Mouse (Mus musculus): ENCODE data around the gene Igf2bp3. TPM values are rescaled to one million over a fixed set of nuclear protein-coding genes. Genes with fewer than 3 reads are reported as not detected.

Gene Igf2bp3
- polyA plus RNA-seq, 1 experiment from 2014 or later = 149 TPM

GRCm38 (mm10) chr6:49176018-49176417 lies 38.7 kb downstream of the Igf2bp3 start:
- H3K9ac ChIP-seq (replicated peaks; ENCODE audit: low read length) = no peak overlapping the region
- H3K4me2 ChIP-seq (ENCODE audit: low read depth, low read length) = no peak overlapping the region
- ATAC-seq (replicated peaks; ENCODE audit: insufficient number of reproducible peaks, low FRiP score, low TSS enrichment, low read depth) = no peak
- DNase-seq (ENCODE audit: low spot score) = no peak
- WGBS = 84% methylated on average over 5 of the region's 5 CpGs
- no peak overlapping the region for H3K27ac ChIP-seq (replicated peaks; ENCODE audit: low read depth, low read length)
- H3K27me3 ChIP-seq (ENCODE audit: control insufficient read depth, insufficient read depth, low read length) = no peaks in the 10 kb centered on the region
- H3K36me3 ChIP-seq (replicated peaks; ENCODE audit: control insufficient read depth, insufficient read depth, low read depth, low read length) = no peaks in the 10 kb centered on the region
- H3K4me1 ChIP-seq (ENCODE audit: control insufficient read depth, insufficient read depth, low read length) = no peaks in the 10 kb centered on the region
- no peaks in the 10 kb centered on the region for H3K9me3 ChIP-seq (replicated peaks; ENCODE audit: control insufficient read depth, low read length)
- H3K4me3 ChIP-seq (ENCODE audit: low read depth, low read length) = no peak overlapping the region

DNA sequence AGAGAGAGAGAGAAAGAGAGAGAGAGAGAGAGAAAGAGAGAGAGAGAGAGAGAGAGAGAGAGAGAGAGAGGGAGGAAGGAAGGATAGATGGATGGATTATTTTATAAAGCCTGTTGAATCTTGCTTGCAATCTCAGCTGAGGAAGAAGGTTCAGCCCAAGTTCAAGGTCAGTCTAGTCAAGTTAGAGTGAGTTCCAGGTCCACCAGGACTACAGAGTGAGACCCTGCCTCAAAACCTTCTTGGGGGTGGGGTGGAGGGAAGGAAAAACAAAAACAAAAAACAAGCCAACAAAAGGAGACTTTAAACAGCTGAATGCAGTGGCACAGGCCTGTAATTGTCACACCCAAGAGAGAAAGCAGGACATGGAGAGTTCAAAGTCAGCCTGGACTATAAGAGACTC lies 40.1 kb downstream of the Igf2bp3 start:
- H3K27ac ChIP-seq (replicated peaks; ENCODE audit: low read depth, low read length) = no peak overlapping the region
- no peak overlapping the region for H3K9ac ChIP-seq (replicated peaks; ENCODE audit: low read length)
- no peak overlapping the region for H3K4me2 ChIP-seq (ENCODE audit: low read depth, low read length)
- no peak for DNase-seq (ENCODE audit: low spot score)
- H3K27me3 ChIP-seq (ENCODE audit: control insufficient read depth, insufficient read depth, low read length) = no peaks in the 10 kb centered on the region
- H3K4me3 ChIP-seq (ENCODE audit: low read depth, low read length) = no peak overlapping the region
- H3K4me1 ChIP-seq (ENCODE audit: control insufficient read depth, insufficient read depth, low read length) = no peaks in the 10 kb centered on the region
- H3K9me3 ChIP-seq (replicated peaks; ENCODE audit: control insufficient read depth, low read length) = no peaks in the 10 kb centered on the region
- no peak for ATAC-seq (replicated peaks; ENCODE audit: insufficient number of reproducible peaks, low FRiP score, low TSS enrichment, low read depth)
- H3K36me3 ChIP-seq (replicated peaks; ENCODE audit: control insufficient read depth, insufficient read depth, low read depth, low read length) = no peaks in the 10 kb centered on the region

DNA sequence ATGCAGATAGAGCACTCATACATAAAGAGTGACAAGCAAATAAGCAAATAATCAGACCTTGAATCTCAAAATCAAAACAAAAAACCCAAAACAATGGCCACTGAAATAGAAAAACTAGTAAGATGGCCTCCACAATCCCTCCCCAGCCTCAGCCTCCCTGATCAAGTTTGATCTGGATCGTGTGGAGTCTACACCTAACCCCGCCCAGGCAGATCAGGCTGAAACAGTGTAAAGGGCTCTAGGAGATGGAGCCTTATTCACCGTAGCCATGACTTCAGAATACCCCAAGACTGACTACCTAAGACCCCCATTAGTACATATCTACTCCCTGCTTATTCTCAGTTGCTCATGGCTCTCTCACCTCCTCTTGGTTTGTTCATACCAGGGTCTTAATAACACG lies 41.1 kb downstream of the Igf2bp3 start:
- Histone ChIP-seq H3K9me3 (replicated peaks; ENCODE audit: control insufficient read depth, low read length) (no peaks in the 10 kb centered on the region), H3K27ac (replicated peaks; ENCODE audit: low read depth, low read length) (no peak overlapping the region), H3K4me2 (ENCODE audit: low read depth, low read length) (no peak overlapping the region), H3K27me3 (ENCODE audit: control insufficient read depth, insufficient read depth, low read length) (no peaks in the 10 kb centered on the region), H3K36me3 (replicated peaks; ENCODE audit: control insufficient read depth, insufficient read depth, low read depth, low read length) (no peaks in the 10 kb centered on the region), H3K9ac (replicated peaks; ENCODE audit: low read length) (no peak overlapping the region), H3K4me1 (ENCODE audit: control insufficient read depth, insufficient read depth, low read length) (no peaks in the 10 kb centered on the region), H3K4me3 (ENCODE audit: low read depth, low read length) (no peak overlapping the region)
- 85% methylated on average over 4 of the region's 4 CpGs for WGBS
- no peak for ATAC-seq (replicated peaks; ENCODE audit: insufficient number of reproducible peaks, low FRiP score, low TSS enrichment, low read depth)
- no peak for DNase-seq (ENCODE audit: low spot score)

DNA sequence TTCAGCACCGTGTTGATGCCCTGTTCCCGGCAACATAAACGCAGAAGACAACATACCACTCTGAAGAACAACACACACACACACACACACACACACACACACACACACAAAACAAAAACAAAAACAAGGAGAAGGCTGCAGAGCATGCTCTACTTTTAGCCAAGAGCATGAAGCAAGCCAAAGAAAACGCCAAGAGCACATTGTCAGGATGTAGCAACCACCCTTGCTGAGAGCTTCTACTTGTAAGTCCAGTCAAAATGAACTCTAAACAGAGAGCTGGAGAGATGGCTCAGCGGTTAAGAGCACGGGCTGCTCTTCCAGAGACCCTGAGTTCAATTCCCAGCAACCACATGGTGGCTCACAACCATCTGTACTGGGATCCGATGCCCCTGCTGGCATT lies 41.5 kb downstream of the Igf2bp3 start:
- no peak overlapping the region for H3K4me2 ChIP-seq (ENCODE audit: low read depth, low read length)
- WGBS = 89% methylated on average over 7 of the region's 7 CpGs
- no peaks in the 10 kb centered on the region for H3K27me3 ChIP-seq (ENCODE audit: control insufficient read depth, insufficient read depth, low read length)
- H3K4me3 ChIP-seq (ENCODE audit: low read depth, low read length) = no peak overlapping the region
- no peak overlapping the region for H3K27ac ChIP-seq (replicated peaks; ENCODE audit: low read depth, low read length)
- H3K9me3 ChIP-seq (replicated peaks; ENCODE audit: control insufficient read depth, low read length) = no peaks in the 10 kb centered on the region
- no peak overlapping the region for H3K9ac ChIP-seq (replicated peaks; ENCODE audit: low read length)
- ATAC-seq (replicated peaks; ENCODE audit: insufficient number of reproducible peaks, low FRiP score, low TSS enrichment, low read depth) = no peak
- no peak for DNase-seq (ENCODE audit: low spot score)
- no peaks in the 10 kb centered on the region for H3K4me1 ChIP-seq (ENCODE audit: control insufficient read depth, insufficient read depth, low read length)
- H3K36me3 ChIP-seq (replicated peaks; ENCODE audit: control insufficient read depth, insufficient read depth, low read depth, low read length) = no peaks in the 10 kb centered on the region

GRCm38 (mm10) chr6:49171216-49171615 lies 43.5 kb downstream of the Igf2bp3 start:
- Histone ChIP-seq H3K27me3 (ENCODE audit: control insufficient read depth, insufficient read depth, low read length) (no peaks in the 10 kb centered on the region), H3K9me3 (replicated peaks; ENCODE audit: control insufficient read depth, low read length) (no peaks in the 10 kb centered on the region), H3K27ac (replicated peaks; ENCODE audit: low read depth, low read length) (no peak overlapping the region), H3K4me1 (ENCODE audit: control insufficient read depth, insufficient read depth, low read length) (no peaks in the 10 kb centered on the region), H3K36me3 (replicated peaks; ENCODE audit: control insufficient read depth, insufficient read depth, low read depth, low read length) (no peaks in the 10 kb centered on the region), H3K9ac (replicated peaks; ENCODE audit: low read length) (no peak overlapping the region), H3K4me3 (ENCODE audit: low read depth, low read length) (no peak overlapping the region), H3K4me2 (ENCODE audit: low read depth, low read length) (no peak overlapping the region)
- ATAC-seq (replicated peaks; ENCODE audit: insufficient number of reproducible peaks, low FRiP score, low TSS enrichment, low read depth) = no peak
- WGBS = 94% methylated on average over 5 of the region's 5 CpGs
- DNase-seq (ENCODE audit: low spot score) = no peak

GRCm38 (mm10) chr6:49168648-49169047 lies 46.1 kb downstream of the Igf2bp3 start:
- Histone ChIP-seq H3K9ac (replicated peaks; ENCODE audit: low read length) (no peak overlapping the region), H3K27me3 (ENCODE audit: control insufficient read depth, insufficient read depth, low read length) (no peaks in the 10 kb centered on the region), H3K4me1 (ENCODE audit: control insufficient read depth, insufficient read depth, low read length) (no peaks in the 10 kb centered on the region), H3K4me2 (ENCODE audit: low read depth, low read length) (no peak overlapping the region), H3K4me3 (ENCODE audit: low read depth, low read length) (no peak overlapping the region), H3K36me3 (replicated peaks; ENCODE audit: control insufficient read depth, insufficient read depth, low read depth, low read length) (no peaks in the 10 kb centered on the region), H3K27ac (replicated peaks; ENCODE audit: low read depth, low read length) (no peak overlapping the region), H3K9me3 (replicated peaks; ENCODE audit: control insufficient read depth, low read length) (no peaks in the 10 kb centered on the region)
- ATAC-seq (replicated peaks; ENCODE audit: insufficient number of reproducible peaks, low FRiP score, low TSS enrichment, low read depth) = no peak
- 59% methylated on average over 3 of the region's 3 CpGs for WGBS
- DNase-seq (ENCODE audit: low spot score) = no peak

GRCm38 (mm10) chr6:49167406-49167805 lies 47.4 kb downstream of the Igf2bp3 start:
- no peak overlapping the region for H3K4me3 ChIP-seq (ENCODE audit: low read depth, low read length)
- WGBS = 82% methylated on average over 4 of the region's 4 CpGs
- H3K27me3 ChIP-seq (ENCODE audit: control insufficient read depth, insufficient read depth, low read length) = no peaks in the 10 kb centered on the region
- H3K4me2 ChIP-seq (ENCODE audit: low read depth, low read length) = no peak overlapping the region
- no peaks in the 10 kb centered on the region for H3K36me3 ChIP-seq (replicated peaks; ENCODE audit: control insufficient read depth, insufficient read depth, low read depth, low read length)
- no peaks in the 10 kb centered on the region for H3K4me1 ChIP-seq (ENCODE audit: control insufficient read depth, insufficient read depth, low read length)
- no peak overlapping the region for H3K27ac ChIP-seq (replicated peaks; ENCODE audit: low read depth, low read length)
- H3K9me3 ChIP-seq (replicated peaks; ENCODE audit: control insufficient read depth, low read length) = no peaks in the 10 kb centered on the region
- no peak for ATAC-seq (replicated peaks; ENCODE audit: insufficient number of reproducible peaks, low FRiP score, low TSS enrichment, low read depth)
- no peak for DNase-seq (ENCODE audit: low spot score)
- H3K9ac ChIP-seq (replicated peaks; ENCODE audit: low read length) = no peak overlapping the region

DNA sequence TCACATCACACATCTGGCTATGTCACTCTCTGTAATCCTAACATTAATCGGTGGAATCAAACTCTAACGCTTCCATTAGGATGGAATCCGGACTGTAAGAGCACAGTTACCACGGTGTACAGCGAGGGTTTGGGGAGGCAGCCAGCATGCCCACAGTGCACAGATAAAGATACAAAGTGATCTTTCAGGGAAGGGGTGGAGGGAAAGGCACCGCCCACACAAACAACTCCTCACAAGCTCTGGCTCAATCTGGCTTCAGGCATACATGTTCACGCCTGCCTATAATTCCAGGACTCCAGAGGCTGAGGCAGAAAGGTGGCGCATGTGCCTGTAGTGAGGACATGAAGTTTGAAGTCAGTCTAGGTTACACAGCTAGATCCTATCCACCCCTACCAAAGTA lies 48.4 kb downstream of the Igf2bp3 start:
- ATAC-seq (replicated peaks; ENCODE audit: insufficient number of reproducible peaks, low FRiP score, low TSS enrichment, low read depth) = no peak
- WGBS = 89% methylated on average over 8 of the region's 8 CpGs

More for the DNA sequence above, 48.4 kb downstream of the Igf2bp3 start:
- Histone ChIP-seq H3K4me2 (ENCODE audit: low read depth, low read length) (no peak overlapping the region), H3K4me1 (ENCODE audit: control insufficient read depth, insufficient read depth, low read length) (no peaks in the 10 kb centered on the region), H3K4me3 (ENCODE audit: low read depth, low read length) (no peak overlapping the region), H3K27me3 (ENCODE audit: control insufficient read depth, insufficient read depth, low read length) (no peaks in the 10 kb centered on the region), H3K9me3 (replicated peaks; ENCODE audit: control insufficient read depth, low read length) (no peaks in the 10 kb centered on the region), H3K9ac (replicated peaks; ENCODE audit: low read length) (no peak overlapping the region), H3K36me3 (replicated peaks; ENCODE audit: control insufficient read depth, insufficient read depth, low read depth, low read length) (no peaks in the 10 kb centered on the region), H3K27ac (replicated peaks; ENCODE audit: low read depth, low read length) (no peak overlapping the region)
- no peak for DNase-seq (ENCODE audit: low spot score)
